Mouse (Mus musculus) heart, postnatal 4 days (tissue): ENCODE results near the gene Vars2. TPM values are rescaled to one million over a fixed set of nuclear protein-coding genes. Genes with fewer than 3 reads are reported as not detected.

ENCODE experiments used
- DNase-seq: peaks from one replicate; pipeline ENCODE4 v3.0.0; 2021
- total RNA-seq, 2 experiments: library from RNA; stranded (reverse); gene quantifications; 2 replicates each; pipeline ENCODE4 v1.2.3; 2021

Gene Vars2
- total RNA-seq: 10 to 100 TPM; 29.0 to 29.2 TPM

- DNase-seq: peak; percentile 98
These were observed at the start of gene Vars2 for GRCm38 (mm10) chr17:35667334-35668065. TSS of gene Vars2 (minus strand) at chr17:35667592.

- no peak for DNase-seq
These were observed 49.7 kb upstream of the Vars2 start for GRCm38 (mm10) chr17:35717080-35717479.

- DNase-seq: no peak
These were observed 48.7 kb upstream of the Vars2 start for GRCm38 (mm10) chr17:35716114-35716513.

GRCm38 (mm10) chr17:35710705-35711347 is 43.4 kb upstream of the Vars2 start:
- DNase-seq: peak; percentile 76

- no peak for DNase-seq
These were observed 41.2 kb upstream of the Vars2 start for GRCm38 (mm10) chr17:35708611-35709010.

GRCm38 (mm10) chr17:35707929-35708328 is 40.5 kb upstream of the Vars2 start:
- DNase-seq: no peak

GRCm38 (mm10) chr17:35705836-35706235 is 38.4 kb upstream of the Vars2 start:
- DNase-seq: peak; percentile 74

GRCm38 (mm10) chr17:35704621-35705464 is 37.5 kb upstream of the Vars2 start, which contains the start of gene Ddr1:
TSS of gene Ddr1 (minus strand) at chr17:35704621.
- DNase-seq: peak; percentile 60

GRCm38 (mm10) chr17:35703751-35704271 is 36.4 kb upstream of the Vars2 start:
- DNase-seq: no peak

GRCm38 (mm10) chr17:35703065-35703464 is 35.7 kb upstream of the Vars2 start:
- DNase-seq: no peak

- no peak for DNase-seq
These were observed 35.2 kb upstream of the Vars2 start for GRCm38 (mm10) chr17:35702605-35703004.

GRCm38 (mm10) chr17:35701978-35702461 is 34.6 kb upstream of the Vars2 start:
- peak; percentile 65 for DNase-seq

- peak; percentile 59 for DNase-seq
These were observed 34.0 kb upstream of the Vars2 start for GRCm38 (mm10) chr17:35701203-35701977.

GRCm38 (mm10) chr17:35700371-35700961 is 33.1 kb upstream of the Vars2 start:
- DNase-seq: peak; percentile 85

GRCm38 (mm10) chr17:35699919-35700318 is 32.5 kb upstream of the Vars2 start:
- DNase-seq: peak; percentile 88

GRCm38 (mm10) chr17:35698501-35698883 is 31.1 kb upstream of the Vars2 start:
- DNase-seq: no peak

GRCm38 (mm10) chr17:35697759-35698500 is 30.5 kb upstream of the Vars2 start:
- peak; percentile 48 for DNase-seq

- DNase-seq: no peak
These were observed 30.0 kb upstream of the Vars2 start for GRCm38 (mm10) chr17:35697429-35697758.

GRCm38 (mm10) chr17:35696691-35697090 is 29.3 kb upstream of the Vars2 start:
- no peak for DNase-seq

GRCm38 (mm10) chr17:35695289-35695688 is 27.9 kb upstream of the Vars2 start:
- DNase-seq: peak; percentile 72

- DNase-seq: no peak
These were observed 26.5 kb upstream of the Vars2 start for GRCm38 (mm10) chr17:35693906-35694305.
